Mouse (Mus musculus): ENCODE results near the gene Cmbl. TPM values are rescaled to one million over a fixed set of nuclear protein-coding genes. Genes with fewer than 3 reads are reported as not detected.

The Cmbl gene
- polyA plus RNA-seq, 1 experiment from 2014 or later = 17.3 TPM

- Histone ChIP-seq H3K27me3 (replicated peaks) (no peaks in the 10 kb centered on the region), H3K4me3 (replicated peaks) (no peak overlapping the region), H3K9me3 (no peaks in the 10 kb centered on the region), H3K9ac (no peak overlapping the region), H3K4me1 (no peaks in the 10 kb centered on the region), H3K4me2 (no peak overlapping the region), H3K27ac (no peak overlapping the region), H3K36me3 (peaks cover 40% of the 10 kb centered on the region)
- 52% methylated on average over 8 of the region's 8 CpGs for WGBS
- no peak for ATAC-seq (ENCODE audit: insufficient read depth, low FRiP score, low read depth)
These were observed 23.9 kb downstream of the Cmbl start for GRCm38 (mm10) chr15:31588989-31589640.

DNA sequence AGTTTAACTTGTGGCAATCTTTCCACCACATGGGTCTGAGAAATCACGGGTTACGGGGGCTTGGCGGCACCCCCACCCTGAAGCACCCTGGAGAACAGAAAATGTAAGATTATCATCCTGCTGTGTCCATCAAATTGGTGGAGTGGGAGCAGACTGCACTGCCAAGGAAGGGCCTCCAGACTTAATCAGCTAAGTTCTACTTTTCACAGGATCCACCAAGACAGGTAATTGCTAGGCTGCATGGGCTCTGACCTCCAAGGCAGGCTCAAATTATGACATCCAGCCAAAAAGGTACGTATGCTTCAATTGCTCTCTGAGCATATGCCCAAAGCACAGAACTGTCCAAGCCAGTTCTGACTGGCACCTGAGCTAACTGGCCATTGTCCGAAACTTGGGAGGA, 25.0 kb downstream of the Cmbl start:
- Histone ChIP-seq H3K36me3 (peaks cover 50% of the 10 kb centered on the region), H3K27ac (no peak overlapping the region), H3K4me3 (replicated peaks) (no peak overlapping the region), H3K4me2 (no peak overlapping the region), H3K9ac (no peak overlapping the region), H3K9me3 (no peaks in the 10 kb centered on the region), H3K27me3 (replicated peaks) (no peaks in the 10 kb centered on the region), H3K4me1 (no peaks in the 10 kb centered on the region)
- ATAC-seq (ENCODE audit: insufficient read depth, low FRiP score, low read depth) = no peak
- 90% methylated on average over 5 of the region's 5 CpGs for WGBS

GRCm38 (mm10) chr15:31592531-31592930, 27.3 kb downstream of the Cmbl start:
- WGBS = 77% methylated on average over 8 of the region's 8 CpGs
- Histone ChIP-seq H3K4me1 (no peaks in the 10 kb centered on the region), H3K9ac (no peak overlapping the region), H3K4me3 (replicated peaks) (no peak overlapping the region), H3K27ac (no peak overlapping the region), H3K36me3 (peaks cover 65% of the 10 kb centered on the region), H3K4me2 (no peak overlapping the region), H3K9me3 (no peaks in the 10 kb centered on the region), H3K27me3 (replicated peaks) (no peaks in the 10 kb centered on the region)
- ATAC-seq (ENCODE audit: insufficient read depth, low FRiP score, low read depth) = no peak

GRCm38 (mm10) chr15:31594260-31594659, 29.1 kb downstream of the Cmbl start:
- no peaks in the 10 kb centered on the region for H3K27me3 ChIP-seq (replicated peaks)
- WGBS = 85% methylated on average over 14 of the region's 14 CpGs
- peaks cover 65% of the 10 kb centered on the region for H3K36me3 ChIP-seq
- no peaks in the 10 kb centered on the region for H3K9me3 ChIP-seq
- H3K4me2 ChIP-seq = no peak overlapping the region
- peaks cover 4% of the 10 kb centered on the region; the same call in 1 of the 2 replicates for H3K4me1 ChIP-seq
- no peak overlapping the region for H3K9ac ChIP-seq
- no peak for ATAC-seq (ENCODE audit: insufficient read depth, low FRiP score, low read depth)
- no peak overlapping the region for H3K4me3 ChIP-seq (replicated peaks)
- H3K27ac ChIP-seq = no peak overlapping the region

DNA sequence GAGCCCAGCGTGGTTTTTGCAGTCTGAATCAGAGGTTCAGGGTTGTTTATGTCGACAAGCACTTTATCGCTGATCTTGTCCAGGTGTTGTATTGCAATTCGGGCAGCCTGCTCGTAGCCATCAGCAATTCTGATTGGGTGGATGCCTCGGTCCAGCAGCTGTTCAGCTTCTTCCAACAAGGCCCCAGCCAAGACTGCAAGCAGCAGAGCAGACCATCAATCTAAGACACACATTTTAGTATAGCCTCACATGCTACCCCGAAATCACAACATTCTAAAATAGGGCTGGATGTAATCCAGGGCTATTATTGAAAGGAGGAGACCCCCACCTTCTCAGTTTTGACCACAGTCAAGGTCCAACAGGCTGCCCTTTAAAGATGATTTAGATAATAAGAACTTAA, 30.5 kb downstream of the Cmbl start:
- Histone ChIP-seq H3K27ac (no peak overlapping the region), H3K27me3 (replicated peaks) (no peaks in the 10 kb centered on the region), H3K9ac (no peak overlapping the region), H3K4me1 (peaks cover 13% of the 10 kb centered on the region), H3K36me3 (peaks cover 59% of the 10 kb centered on the region), H3K9me3 (no peaks in the 10 kb centered on the region), H3K4me3 (replicated peaks) (no peak overlapping the region), H3K4me2 (no peak overlapping the region)
- 46% methylated on average over 7 of the region's 7 CpGs for WGBS
- peak; percentile 45; the same call in 1 of the 2 replicates for ATAC-seq (ENCODE audit: insufficient read depth, low FRiP score, low read depth)

DNA sequence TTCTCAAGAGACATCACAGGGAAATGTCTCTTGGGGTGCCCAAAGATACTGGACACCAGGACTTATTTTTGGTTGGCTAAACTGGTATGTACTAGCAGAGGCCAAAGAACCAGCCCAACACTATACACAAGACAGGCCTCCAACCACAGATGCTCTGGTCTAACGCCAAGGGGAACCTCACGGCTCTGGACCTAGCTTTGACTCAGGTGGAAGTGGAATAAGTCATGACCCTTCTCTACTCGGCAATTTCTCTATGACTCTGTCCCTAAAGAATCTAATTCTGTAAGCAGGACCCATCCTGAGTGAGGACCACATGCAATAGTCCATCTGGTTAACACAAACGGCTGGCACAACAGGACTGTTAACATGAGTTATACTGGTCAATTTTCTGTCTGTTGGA, 34.6 kb downstream of the Cmbl start:
- no peaks in the 10 kb centered on the region for H3K27me3 ChIP-seq (replicated peaks)
- H3K36me3 ChIP-seq = peaks cover 18% of the 10 kb centered on the region
- H3K9ac ChIP-seq = no peak overlapping the region
- H3K4me1 ChIP-seq = peaks cover 18% of the 10 kb centered on the region
- H3K9me3 ChIP-seq = no peaks in the 10 kb centered on the region
- H3K27ac ChIP-seq = no peak overlapping the region
- peak overlapping the region; percentile 82; the same call in 1 of the 2 replicates for H3K4me3 ChIP-seq (replicated peaks)
- peak overlapping the region; percentile 67 for H3K4me2 ChIP-seq
- WGBS = 55% methylated on average over 4 of the region's 4 CpGs
- no peak for ATAC-seq (ENCODE audit: insufficient read depth, low FRiP score, low read depth)

- H3K9ac ChIP-seq = peak overlapping the region; percentile 89
- peak overlapping the region; percentile 80 for H3K27ac ChIP-seq
- ATAC-seq (ENCODE audit: insufficient read depth, low FRiP score, low read depth) = peak; percentile 78
- peak overlapping the region; percentile 82 for H3K4me3 ChIP-seq (replicated peaks)
- peaks cover 4% of the 10 kb centered on the region; the same call in 1 of the 2 replicates for H3K36me3 ChIP-seq
- no peaks in the 10 kb centered on the region for H3K27me3 ChIP-seq (replicated peaks)
- under 1% methylated on average over 33 of the region's 33 CpGs for WGBS
- peak overlapping the region; percentile 67 for H3K4me2 ChIP-seq
- H3K4me1 ChIP-seq = peaks cover 18% of the 10 kb centered on the region
- H3K9me3 ChIP-seq = no peaks in the 10 kb centered on the region
These were observed 36.1 kb downstream of the Cmbl start for GRCm38 (mm10) chr15:31601279-31601645.

DNA sequence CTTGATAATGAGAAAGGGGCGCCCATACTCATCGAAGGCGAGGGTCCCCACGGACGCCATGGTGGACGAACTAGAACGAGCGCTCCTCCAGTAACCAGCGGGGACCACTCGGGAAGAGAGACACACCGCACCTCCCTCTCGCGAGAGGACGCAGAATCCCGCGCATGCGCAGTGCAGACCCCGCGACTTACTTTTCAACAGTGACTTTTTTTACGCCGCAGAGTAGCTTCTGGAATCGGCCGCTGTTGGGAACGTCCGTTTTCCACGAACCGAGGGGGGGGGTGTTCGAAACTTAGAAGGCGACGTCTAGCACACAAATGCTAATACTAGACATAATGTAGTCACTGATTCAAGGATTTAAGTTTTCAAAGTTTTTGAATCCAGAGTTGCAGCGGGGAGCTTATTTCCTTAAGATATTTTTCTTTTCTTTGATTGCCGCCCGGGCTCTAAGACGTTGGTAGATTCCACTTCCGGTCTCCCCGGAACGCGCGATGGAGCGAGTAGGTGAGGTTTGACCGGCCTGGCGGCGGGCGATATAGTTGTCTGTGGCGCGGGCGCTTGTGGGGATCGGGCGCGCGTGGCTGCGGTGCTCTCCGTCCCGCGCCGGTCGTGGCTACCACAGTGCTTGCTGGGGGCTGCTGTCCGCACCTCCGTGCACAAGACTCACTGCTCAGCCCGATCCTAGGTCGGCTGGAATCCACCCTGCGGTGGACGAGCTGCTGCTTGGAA, 36.6 kb downstream of the Cmbl start, which contains the start of the genes Cct5 and Fam173b:
TSS of gene Cct5 (minus strand) at position 159 of the 729 bp plus-strand sequence.
TSS of gene Fam173b (plus strand) at position 207 of the 729 bp plus-strand sequence.
- Histone ChIP-seq H3K4me2 (peak within 1 kb of the TSS; percentile 67), H3K36me3 (no peaks in the 10 kb centered on the region), H3K27ac (peak within 1 kb of the TSS; percentile 97), H3K4me1 (peaks cover 18% of the 10 kb centered on the region), H3K9me3 (no peaks in the 10 kb centered on the region), H3K27me3 (replicated peaks) (no peaks in the 10 kb centered on the region), H3K4me3 (replicated peaks) (peak within 1 kb of the TSS; percentile 82), H3K9ac (peak within 1 kb of the TSS; percentile 90)
- under 1% methylated on average over 63 of the region's 63 CpGs for WGBS
- ATAC-seq (ENCODE audit: insufficient read depth, low FRiP score, low read depth) = peak; percentile 87

GRCm38 (mm10) chr15:31602426-31602825, 37.2 kb downstream of the Cmbl start:
- Histone ChIP-seq H3K4me2 (peak overlapping the region; percentile 62), H3K9me3 (no peaks in the 10 kb centered on the region), H3K4me3 (replicated peaks) (peak overlapping the region; percentile 82), H3K4me1 (peaks cover 18% of the 10 kb centered on the region), H3K36me3 (no peaks in the 10 kb centered on the region), H3K27ac (peak overlapping the region; percentile 97), H3K9ac (peak overlapping the region; percentile 90; the same call in 1 of the 2 replicates), H3K27me3 (replicated peaks) (no peaks in the 10 kb centered on the region)
- under 1% methylated on average over 15 of the region's 15 CpGs for WGBS
- ATAC-seq (ENCODE audit: insufficient read depth, low FRiP score, low read depth) = peak; percentile 71

DNA sequence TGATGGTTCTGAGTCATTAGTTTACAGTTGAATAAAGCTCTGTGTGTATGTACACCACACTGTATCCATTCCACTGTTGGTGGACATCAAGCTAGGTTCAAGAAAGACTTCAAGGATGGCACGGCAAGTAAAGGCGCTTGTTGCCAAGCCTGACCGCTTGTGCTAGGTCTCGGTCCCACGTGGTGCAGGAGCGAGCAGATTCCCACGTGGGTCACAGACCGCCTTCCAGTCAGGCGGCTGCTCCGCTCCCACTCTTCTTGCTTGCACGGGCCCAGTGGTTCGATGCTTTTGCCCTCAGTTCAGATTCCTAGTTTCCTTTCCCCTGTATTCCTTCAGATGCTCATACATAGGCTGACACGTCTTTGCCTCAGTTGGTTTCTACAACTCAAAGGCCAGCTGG, 37.9 kb downstream of the Cmbl start:
- no peak for ATAC-seq (ENCODE audit: insufficient read depth, low FRiP score, low read depth)
- peaks cover 18% of the 10 kb centered on the region for H3K4me1 ChIP-seq
- no peak overlapping the region for H3K27ac ChIP-seq
- H3K36me3 ChIP-seq = no peaks in the 10 kb centered on the region
- no peaks in the 10 kb centered on the region for H3K27me3 ChIP-seq (replicated peaks)
- peak overlapping the region; percentile 62 for H3K4me2 ChIP-seq
- no peak overlapping the region for H3K9ac ChIP-seq
- 89% methylated on average over 13 of the region's 13 CpGs for WGBS
- H3K4me3 ChIP-seq (replicated peaks) = peak overlapping the region; percentile 82; the same call in 1 of the 2 replicates
- H3K9me3 ChIP-seq = no peaks in the 10 kb centered on the region

DNA sequence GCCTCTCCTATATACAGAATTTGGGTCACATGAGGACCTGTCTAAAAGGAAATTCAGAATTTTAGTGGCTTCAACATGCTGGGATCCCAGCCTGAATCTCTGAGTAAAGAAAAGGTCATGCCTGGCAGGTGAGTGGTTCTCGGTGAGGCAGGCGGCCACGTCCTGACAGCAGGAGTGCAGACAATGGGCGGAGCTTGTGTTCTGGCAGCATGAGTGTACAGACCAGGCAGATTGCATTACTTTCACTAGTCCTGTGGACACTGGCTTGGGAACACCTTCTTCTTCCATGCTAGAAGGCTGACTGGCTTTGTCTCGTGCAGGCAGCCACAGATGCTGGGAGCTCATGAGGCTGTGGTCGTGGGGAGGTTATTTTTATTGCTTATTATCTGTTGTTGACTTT, 41.6 kb downstream of the Cmbl start:
- no peak overlapping the region for H3K4me3 ChIP-seq (replicated peaks)
- no peaks in the 10 kb centered on the region for H3K27me3 ChIP-seq (replicated peaks)
- no peaks in the 10 kb centered on the region for H3K36me3 ChIP-seq
- H3K4me2 ChIP-seq = no peak overlapping the region
- peaks cover 5% of the 10 kb centered on the region; the same call in 1 of the 2 replicates for H3K4me1 ChIP-seq
- WGBS = 60% methylated on average over 6 of the region's 6 CpGs
- no peak overlapping the region for H3K9ac ChIP-seq
- no peak for ATAC-seq (ENCODE audit: insufficient read depth, low FRiP score, low read depth)
- no peak overlapping the region for H3K27ac ChIP-seq
- no peaks in the 10 kb centered on the region for H3K9me3 ChIP-seq

GRCm38 (mm10) chr15:31611027-31611426, 45.8 kb downstream of the Cmbl start:
- Histone ChIP-seq H3K4me1 (no peaks in the 10 kb centered on the region), H3K9ac (no peak overlapping the region), H3K27me3 (replicated peaks) (no peaks in the 10 kb centered on the region), H3K4me3 (replicated peaks) (no peak overlapping the region), H3K27ac (no peak overlapping the region), H3K9me3 (no peaks in the 10 kb centered on the region), H3K4me2 (no peak overlapping the region), H3K36me3 (0 out of 2 replicates have a peak, but pooled peaks cover 4% of the 10 kb centered on the region)
- WGBS = 58% methylated on average over 3 of the region's 3 CpGs
- no peak for ATAC-seq (ENCODE audit: insufficient read depth, low FRiP score, low read depth)

Data from stomach, embryonic 15.5 days (tissue).